Mouse (Mus musculus) embryo, embryonic 11 days (tissue): ENCODE results near the gene Pi16.
"Not testable (repeated sequence)": the region's sequence is repeated elsewhere in the genome, so short reads cannot be mapped to it uniquely, and the experiment has no call there.

Source experiments
- DNase-seq: peaks from one replicate; pipeline ENCODE4 v3.0.0-alpha.2; 2015

The Pi16 gene

DNA sequence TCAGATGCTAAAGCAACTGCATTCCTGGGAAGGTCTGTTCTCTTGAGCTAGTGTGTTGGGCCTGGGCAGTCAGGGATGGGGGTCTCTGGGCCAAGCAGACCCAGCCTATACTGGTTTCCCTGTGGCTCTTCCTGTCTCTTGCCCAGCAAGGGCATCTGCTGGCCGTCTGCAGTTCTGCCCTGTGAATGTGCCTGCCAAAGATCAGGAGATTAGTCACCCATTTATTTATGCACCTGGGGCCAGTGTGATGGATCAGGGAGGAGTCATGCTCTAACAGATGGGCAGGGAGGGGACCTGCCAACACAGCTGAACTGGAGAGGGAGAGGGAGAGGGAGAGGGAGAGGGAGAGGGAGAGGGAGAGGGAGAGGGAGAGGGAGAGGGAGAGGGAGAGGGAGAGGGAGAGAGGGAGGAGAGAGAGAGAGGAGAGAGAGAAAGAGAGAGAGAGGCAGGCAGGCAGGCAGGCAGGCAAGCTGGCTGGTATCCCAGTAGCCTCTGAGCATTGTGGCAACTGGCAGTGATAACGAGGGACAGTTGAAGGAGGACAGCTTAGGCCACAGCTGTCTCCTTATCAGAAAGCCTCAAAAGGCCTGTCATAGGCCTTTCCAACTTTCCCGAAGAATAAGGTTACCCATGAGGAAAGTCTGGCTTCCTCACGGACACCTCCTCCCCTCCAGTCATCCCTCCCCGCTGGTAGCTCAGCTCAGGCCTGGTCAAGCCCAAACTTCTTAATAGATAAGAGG, 13.4 kb downstream of the Pi16 start:
- no peak for DNase-seq

DNA sequence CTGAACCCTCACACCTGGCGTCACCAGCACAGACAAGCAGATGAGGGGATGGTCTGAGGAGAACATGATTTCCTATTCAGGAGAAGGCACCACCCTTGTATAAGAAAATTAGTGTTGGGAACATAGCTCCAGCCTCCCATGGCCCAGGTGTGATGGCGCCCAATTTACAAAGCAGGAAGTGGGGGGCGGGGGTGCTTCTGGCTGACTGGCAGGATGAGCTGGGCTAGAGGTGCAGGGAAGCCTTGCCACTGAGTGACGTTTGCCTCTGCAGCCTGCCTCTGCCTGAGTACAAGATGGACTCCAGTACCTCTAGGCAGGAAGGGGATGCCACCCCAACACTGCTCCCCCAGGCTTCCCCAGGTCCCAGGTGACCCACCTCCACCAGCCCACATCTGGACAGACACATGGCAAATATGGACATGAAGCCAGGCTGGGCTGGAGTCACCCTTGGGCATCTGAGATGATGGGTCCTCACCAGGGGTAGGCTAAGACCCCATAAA, 14.8 kb downstream of the Pi16 start:
- DNase-seq: no peak

GRCm38 (mm10) chr17:29336266-29336990, 18.9 kb downstream of the Pi16 start:
- DNase-seq: no peak

GRCm38 (mm10) chr17:29337979-29338823, 20.7 kb downstream of the Pi16 start:
- DNase-seq: no peak

GRCm38 (mm10) chr17:29339170-29339768, 21.8 kb downstream of the Pi16 start:
- no peak for DNase-seq

DNA sequence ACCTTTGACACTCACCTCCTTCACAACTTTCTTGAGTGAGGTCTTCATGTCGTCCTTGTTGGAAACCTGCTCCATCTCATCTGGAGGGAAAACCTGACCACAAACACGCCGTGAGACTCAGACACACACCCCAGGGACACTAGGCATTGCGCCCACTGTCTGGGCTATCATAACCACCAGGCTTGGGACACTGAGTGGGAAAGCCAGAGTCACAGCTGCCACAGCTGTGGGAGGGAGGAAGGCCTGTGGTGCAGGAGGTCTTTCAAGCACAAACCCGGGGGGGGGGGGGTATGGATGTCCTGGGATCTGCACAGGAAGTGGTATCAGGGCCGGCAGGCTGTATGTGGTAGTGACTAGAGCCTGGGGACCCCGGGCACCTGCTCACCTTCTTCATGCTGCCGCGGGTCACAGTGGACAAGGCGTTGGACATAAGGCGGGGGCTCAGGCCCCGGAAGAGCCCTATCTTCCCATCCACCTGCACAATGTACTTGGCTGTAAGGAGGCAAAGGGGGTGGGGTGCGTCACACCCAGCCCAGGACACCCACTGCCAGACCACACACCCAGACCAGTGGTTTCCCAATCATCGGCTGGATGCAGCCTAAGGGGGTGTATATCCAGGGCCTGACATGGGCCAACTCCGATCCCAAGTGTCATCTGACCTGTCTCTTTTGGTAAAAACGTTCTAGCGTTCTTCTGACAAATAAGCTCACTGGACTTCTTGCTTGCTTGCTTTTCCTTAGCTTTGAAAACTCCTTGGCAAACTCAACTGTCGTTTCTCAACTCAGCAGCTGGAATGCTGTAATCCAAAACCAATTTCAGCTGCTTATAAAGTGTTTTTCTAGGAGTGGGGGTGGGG, 23.2 kb downstream of the Pi16 start:
- no peak for DNase-seq

DNA sequence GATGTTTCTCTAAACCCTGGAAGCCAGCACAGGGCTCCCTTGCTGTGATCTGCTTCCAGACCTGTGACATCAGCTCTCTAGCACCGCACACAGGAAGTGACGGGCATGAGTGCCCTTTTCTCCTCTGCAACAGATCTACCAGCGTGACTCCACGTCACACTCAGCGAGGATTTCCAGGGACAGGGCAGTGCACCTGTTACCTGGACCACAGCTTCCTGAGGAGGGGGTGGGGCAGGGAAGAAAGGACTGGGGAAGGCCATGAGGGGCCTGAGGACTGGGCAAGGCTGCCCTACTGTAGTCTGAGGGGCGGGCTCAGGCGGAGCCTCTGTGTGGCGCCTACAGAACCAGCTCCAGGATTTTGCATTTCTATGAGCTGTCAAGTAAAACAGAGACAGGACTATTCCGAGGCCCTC, 24.1 kb downstream of the Pi16 start:
- peak; percentile 44 for DNase-seq

- DNase-seq: peak; percentile 56
Observed at GRCm38 (mm10) chr17:29342010-29342910, 24.8 kb downstream of the Pi16 start.

DNA sequence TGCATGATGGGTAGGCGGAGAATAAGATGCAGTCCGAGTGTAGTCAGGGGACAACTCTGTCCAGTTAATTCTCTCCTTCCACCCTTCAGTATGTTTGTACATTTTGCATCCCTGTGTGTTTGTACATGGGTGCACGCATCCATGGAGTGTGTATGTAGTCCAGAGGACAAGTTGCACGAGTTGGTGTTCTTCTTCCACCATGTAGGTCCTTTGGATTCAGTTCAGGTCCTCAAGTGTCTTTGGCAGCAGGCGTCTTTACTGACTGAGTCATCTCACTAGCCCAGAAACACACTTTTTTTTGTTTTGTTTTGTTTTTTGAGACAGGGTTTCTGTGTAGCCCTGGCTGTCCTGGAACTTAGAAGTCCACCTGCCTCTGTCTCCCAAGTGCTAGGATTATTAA, 25.8 kb downstream of the Pi16 start:
- no peak for DNase-seq

DNA sequence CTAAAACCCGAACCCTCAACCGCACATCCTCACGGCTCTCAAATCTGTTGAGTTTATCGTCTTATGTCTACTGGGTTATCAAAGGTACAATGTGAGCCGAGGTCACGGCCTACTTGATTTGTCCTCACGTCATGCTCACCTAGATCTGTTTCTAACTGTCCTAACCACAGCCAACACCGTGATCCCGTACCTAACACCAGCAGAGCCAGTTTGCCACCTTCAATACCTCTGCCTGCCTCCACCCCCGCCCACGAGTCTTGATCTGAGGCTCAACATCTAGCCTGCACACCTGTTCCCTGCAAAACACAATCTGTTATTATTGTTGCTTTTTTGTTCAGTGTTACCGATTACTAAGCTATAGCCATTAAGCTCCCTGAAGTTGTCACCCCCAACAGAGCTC, 27.8 kb downstream of the Pi16 start:
- DNase-seq: no peak

- peak; percentile 69 for DNase-seq
Observed at GRCm38 (mm10) chr17:29346496-29347125, 29.1 kb downstream of the Pi16 start.

- DNase-seq: no peak
Observed at GRCm38 (mm10) chr17:29347126-29347644, 29.7 kb downstream of the Pi16 start.

DNA sequence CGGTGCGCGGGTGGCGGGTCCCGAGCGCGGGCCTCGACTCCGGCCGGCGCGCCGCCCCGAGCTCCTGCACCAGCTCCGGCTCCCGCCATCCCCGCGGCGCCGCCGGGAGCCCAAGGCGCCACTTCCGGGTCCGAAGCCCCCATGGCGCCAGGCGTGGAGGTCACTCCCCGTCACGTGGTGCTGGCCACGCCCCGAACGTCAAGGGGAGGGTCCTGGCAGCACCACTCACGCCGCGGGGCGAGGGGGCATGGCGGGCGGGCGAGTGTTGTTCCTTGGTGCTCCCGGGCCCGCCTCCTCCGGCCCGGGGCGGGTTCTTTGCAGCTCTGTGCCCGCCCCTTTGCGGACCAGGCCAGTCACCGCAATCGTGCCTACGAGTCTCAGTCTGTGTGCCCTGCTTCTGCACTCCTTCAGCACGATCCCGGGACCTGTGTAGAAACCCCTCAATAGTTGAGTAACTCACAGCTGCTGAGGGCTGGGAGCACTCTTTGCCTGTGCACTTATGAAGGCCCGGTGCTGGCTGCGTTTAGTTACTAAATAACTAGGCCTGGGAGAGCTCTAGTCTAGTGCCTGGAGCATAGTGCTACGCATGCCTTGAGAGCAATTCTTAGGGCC, 30.3 kb downstream of the Pi16 start, which contains the start of gene Mtch1:
Gene Mtch1 (minus strand): TSS at position 290 of the 612 bp plus-strand sequence.
- peak; percentile 100 for DNase-seq

GRCm38 (mm10) chr17:29348996-29349395, 31.5 kb downstream of the Pi16 start:
- no peak for DNase-seq

GRCm38 (mm10) chr17:29351056-29351455, 33.6 kb downstream of the Pi16 start:
- DNase-seq: not testable (repeated sequence)

DNA sequence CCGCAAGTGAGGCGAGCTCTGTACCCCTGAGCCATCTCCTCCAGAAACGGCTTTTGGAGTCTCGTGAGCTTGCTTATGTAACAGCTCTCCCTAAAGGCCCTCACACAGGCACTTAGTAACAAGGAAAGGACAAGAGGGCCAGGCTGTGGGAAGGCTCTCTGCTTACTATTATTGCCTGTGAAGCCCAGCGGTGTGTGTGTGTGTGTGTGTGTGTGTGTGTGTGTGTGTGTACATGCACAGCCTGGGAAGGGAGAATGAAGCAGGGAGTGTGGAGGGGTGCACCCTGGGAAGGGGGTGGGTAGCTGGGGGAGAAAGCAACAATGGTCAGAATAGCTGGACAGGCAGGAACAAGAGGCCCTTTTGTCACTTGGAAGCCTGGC, 38.0 kb downstream of the Pi16 start:
- no peak for DNase-seq

- DNase-seq: peak; percentile 67
Observed at GRCm38 (mm10) chr17:29355841-29356478, 38.5 kb downstream of the Pi16 start.

- DNase-seq: peak; percentile 91
Observed at GRCm38 (mm10) chr17:29356479-29356856, 39.0 kb downstream of the Pi16 start.

- no peak for DNase-seq
Observed at GRCm38 (mm10) chr17:29356882-29357281, 39.4 kb downstream of the Pi16 start.
